Mouse (Mus musculus) CH12.LX (cell line): ENCODE measurements around the gene Rtn4rl1. TPM values are rescaled to one million over a fixed set of nuclear protein-coding genes. Genes with fewer than 3 reads are reported as not detected.

Experiments
- DNase-seq: peaks from one replicate; pipeline ENCODE4 v3.0.0-alpha.2; 2013; ENCODE audit errors: extremely low read depth
- H3K27ac ChIP-seq: 2 replicates; pipeline ENCODE4 v1.5.1; 2012; ENCODE audit warnings: low read depth, mild to moderate bottlenecking, control low read depth, moderate library complexity; ENCODE audit not compliant: insufficient read depth
- H3K27me3 ChIP-seq: replicated peaks from 2 replicates; pipeline ENCODE3; 2012; ENCODE audit warnings: inconsistent platforms
- H3K36me3 ChIP-seq, 2 experiments: replicated peaks in 1 of 2; 2 replicates each; pipeline versions ENCODE3 to v1.6.1; 2012; ENCODE audit warnings: inconsistent platforms in 1 of 2, low read length in 1 of 2, mild to moderate bottlenecking in 1 of 2, mixed read lengths in 1 of 2, moderate library complexity in 1 of 2; ENCODE audit not compliant: control insufficient read depth in 1 of 2, insufficient read depth in 1 of 2
- H3K4me1 ChIP-seq, 2 experiments: 2 replicates each; pipeline ENCODE4 v1.6.1; 2012; ENCODE audit warnings: inconsistent platforms in 1 of 2, moderate library complexity in 1 of 2; ENCODE audit not compliant: insufficient read depth in 2 of 2, control insufficient read depth in 1 of 2
- H3K4me2 ChIP-seq: 2 replicates; pipeline ENCODE4 v1.6.1; 2012; ENCODE audit warnings: low read depth, mild to moderate bottlenecking, control low read depth; ENCODE audit not compliant: poor library complexity, insufficient read depth, severe bottlenecking
- H3K4me3 ChIP-seq, 3 experiments: fragments of 150-350 bp in 1 of 3; sonication (generic) in 1 of 3; replicated peaks in 1 of 3; 2 replicates each; pipeline versions ENCODE3 to v1.5.1; 2011 to 2012; ENCODE audit warnings: low read depth in 2 of 3, low read length in 2 of 3, mild to moderate bottlenecking in 2 of 3, moderate library complexity in 2 of 3, control low read depth in 1 of 3, improper control_type of control experiment in 1 of 3, inconsistent platforms in 1 of 3, mixed read lengths in 1 of 3; ENCODE audit not compliant: poor library complexity in 1 of 3
- H3K79me2 ChIP-seq: replicated peaks from 2 replicates; pipeline ENCODE4 v1.6.1; 2012; ENCODE audit warnings: mild to moderate bottlenecking, moderate library complexity; ENCODE audit not compliant: control insufficient read depth, poor library complexity, insufficient read depth, severe bottlenecking; ENCODE audit errors: extremely low read depth
- H3K9ac ChIP-seq: 2 replicates; pipeline ENCODE4 v1.6.1; 2012; ENCODE audit warnings: low read depth, mild to moderate bottlenecking, control low read depth, moderate library complexity; ENCODE audit not compliant: insufficient read depth
- H3K9me3 ChIP-seq: replicated peaks from 2 replicates; pipeline ENCODE3; 2012; ENCODE audit warnings: low read length, inconsistent platforms, mixed read lengths
- CHD1 ChIP-seq: IDR thresholded peaks from 2 replicates; pipeline ENCODE4 v1.6.1; 2012; ENCODE audit warnings: low read depth, low read length, improper control_type of control experiment, inconsistent platforms
- E2F4 ChIP-seq: IDR thresholded peaks from 2 replicates; pipeline ENCODE4 v1.6.1; 2011; ENCODE audit warnings: low read depth, low read length, improper control_type of control experiment; ENCODE audit not compliant: insufficient replicate concordance
- ETS1 ChIP-seq: conservative IDR thresholded peaks from 2 replicates; pipeline ENCODE4 v1.6.1; 2012; ENCODE audit warnings: low read depth, mild to moderate bottlenecking, inconsistent platforms, low read length, improper control_type of control experiment, moderate library complexity
- HCFC1 ChIP-seq: IDR thresholded peaks from 2 replicates; pipeline ENCODE4 v1.6.1; 2012; ENCODE audit warnings: low read depth, mild to moderate bottlenecking, inconsistent platforms, low read length, improper control_type of control experiment
- IRF4 ChIP-seq: IDR thresholded peaks from 2 replicates; pipeline ENCODE4 v1.6.1; 2014; ENCODE audit warnings: low read depth, mild to moderate bottlenecking, inconsistent platforms, low read length, improper control_type of control experiment
- JUND ChIP-seq: conservative IDR thresholded peaks from 2 replicates; pipeline ENCODE4 v1.6.1; 2011; ENCODE audit warnings: low read depth, low read length, improper control_type of control experiment
- MAFK ChIP-seq: IDR thresholded peaks from 2 replicates; pipeline ENCODE4 v1.6.1; 2011; ENCODE audit warnings: low read length, improper control_type of control experiment; ENCODE audit not compliant: insufficient replicate concordance
- MAX ChIP-seq: IDR thresholded peaks from 2 replicates; pipeline ENCODE4 v1.6.1; 2011; ENCODE audit warnings: low read length, improper control_type of control experiment
- MEF2A ChIP-seq: IDR thresholded peaks from 2 replicates; pipeline ENCODE4 v1.6.1; 2014; ENCODE audit warnings: low read depth, mild to moderate bottlenecking, inconsistent platforms, low read length, improper control_type of control experiment, borderline replicate concordance
- MYC ChIP-seq: IDR thresholded peaks from 2 replicates; pipeline ENCODE4 v1.6.1; 2011; ENCODE audit warnings: low read depth, mild to moderate bottlenecking, improper control_type of control experiment, low read length
- NRF1 ChIP-seq: IDR thresholded peaks from 2 replicates; pipeline ENCODE4 v1.6.1; 2014; ENCODE audit warnings: low read depth, mild to moderate bottlenecking, inconsistent platforms, low read length, improper control_type of control experiment, moderate library complexity
- PAX5 ChIP-seq: IDR thresholded peaks from 2 replicates; pipeline ENCODE4 v1.6.1; 2012; ENCODE audit warnings: low read length, inconsistent platforms, mixed read lengths
- POLR2A ChIP-seq: IDR thresholded peaks from 2 replicates; pipeline ENCODE4 v1.6.1; 2011; ENCODE audit warnings: low read depth, mild to moderate bottlenecking, improper control_type of control experiment, low read length
- POLR2AphosphoS2 ChIP-seq: IDR thresholded peaks from 2 replicates; pipeline ENCODE4 v1.6.1; 2011; ENCODE audit warnings: low read depth, low read length, improper control_type of control experiment
- RAD21 ChIP-seq: IDR thresholded peaks from 2 replicates; pipeline ENCODE4 v1.6.1; 2011; ENCODE audit warnings: low read depth, mild to moderate bottlenecking, low read length, improper control_type of control experiment, moderate library complexity
- RCOR1 ChIP-seq: conservative IDR thresholded peaks from 2 replicates; pipeline ENCODE4 v1.6.1; 2012; ENCODE audit warnings: low read depth, mild to moderate bottlenecking, inconsistent platforms, low read length, improper control_type of control experiment
- SIN3A ChIP-seq: IDR thresholded peaks from 2 replicates; pipeline ENCODE4 v1.6.1; 2012; ENCODE audit warnings: low read length, improper control_type of control experiment, inconsistent platforms
- SMC3 ChIP-seq: IDR thresholded peaks from 2 replicates; pipeline ENCODE4 v1.6.1; 2011; ENCODE audit warnings: low read depth, low read length, improper control_type of control experiment
- TBP ChIP-seq: conservative IDR thresholded peaks from 2 replicates; pipeline ENCODE4 v1.6.1; 2011; ENCODE audit warnings: low read depth, low read length, improper control_type of control experiment
- ZC3H11A ChIP-seq: IDR thresholded peaks from 2 replicates; pipeline ENCODE4 v1.6.1; 2012; ENCODE audit warnings: low read depth, mild to moderate bottlenecking, inconsistent platforms, low read length, improper control_type of control experiment
- ZNF384 ChIP-seq: IDR thresholded peaks from 2 replicates; pipeline ENCODE4 v1.6.1; 2012; ENCODE audit warnings: low read depth, low read length, improper control_type of control experiment, inconsistent platforms
- dilution Hi-C: fragments of 300-500 bp; cut with MboI; formaldehyde crosslinking; loops from 2 replicates; pipeline ENCODE4 v1.14.3; 2020; ENCODE audit warnings: low sequenced_read_pairs; ENCODE audit not compliant: extremely low pct_unique_long_range_greater_than_20kb, extremely low pct_ligation_motif_present
- in situ Hi-C: fragments of 300-500 bp; cut with MboI; formaldehyde crosslinking; loops from 3 replicates; pipeline ENCODE4 v1.14.3; 2019; ENCODE audit warnings: low sequenced_read_pairs, low pct_ligation_motif_present, low pct_unique_long_range_greater_than_20kb, mixed read lengths
- polyA plus RNA-seq: library from polyadenylated mRNA; unstranded; fragments of >175 nt; gene quantifications from 2 replicates; pipeline ENCODE4 v1.2.1, GENCODE M21; 2012; ENCODE audit warnings: low read depth; ENCODE audit not compliant: insufficient read length
- total RNA-seq, 2 experiments: library from RNA; depleted of rRNA; stranded (reverse); fragments of 300-350 nt in 1 of 2; fragments of >200 nt in 1 of 2; gene quantifications; 2 replicates each; pipeline ENCODE4 v1.2.3; 2012 to 2014

Gene Rtn4rl1
- total and polyA plus RNA-seq, 3 experiments: 0.04 to 0.09 TPM; not detected in 1

DNA sequence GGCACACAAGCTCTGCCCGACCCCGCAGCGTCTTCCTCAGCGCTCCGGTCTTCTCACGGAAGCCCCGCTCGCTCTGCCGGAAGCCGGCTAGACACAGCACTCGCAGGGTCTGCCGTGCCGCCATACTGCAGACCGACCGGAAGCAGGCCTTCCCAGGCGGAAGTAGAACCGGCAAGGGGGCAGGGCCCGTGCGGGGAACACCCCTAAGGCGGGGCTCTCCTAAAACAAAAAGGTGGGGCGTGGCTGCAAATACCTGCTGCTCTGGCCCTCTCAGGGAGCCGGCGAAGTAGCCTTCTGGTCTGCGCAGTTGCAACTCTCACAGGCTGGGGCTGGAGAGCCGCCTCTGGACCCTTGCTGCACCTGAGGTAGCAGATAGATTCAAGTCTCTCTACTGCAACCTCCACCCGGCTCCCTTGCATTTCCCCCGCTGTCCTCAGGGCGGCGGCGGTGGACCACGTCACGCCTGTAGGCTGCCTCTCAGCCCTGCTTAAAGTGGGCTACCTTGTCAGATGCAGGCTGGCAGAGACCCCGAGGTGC is 14.8 kb upstream of the Rtn4rl1 start, which contains the start of gene Ovca2 (continued):
- no peak for TF ChIP-seq RCOR1
- TF ChIP-seq MEF2A: no peak
- peak; percentile 87 for TF ChIP-seq RAD21
- TF ChIP-seq ETS1: no peak; the same call in 1 of the 2 replicates
- TF ChIP-seq ZNF384: no peak
- no peak for TF ChIP-seq MAFK
- TF ChIP-seq POLR2AphosphoS2: peak; percentile 95
- TF ChIP-seq JUND: no peak
- peak; percentile 57; the same call in 1 of the 2 replicates for TF ChIP-seq MAX
- TF ChIP-seq SIN3A: 0 out of 2 replicates have a peak, but pooled peaks have one; percentile 45
- peak; percentile 44 for TF ChIP-seq NRF1
- peak; percentile 79 for TF ChIP-seq SMC3
- TF ChIP-seq POLR2A: peak; percentile 96
- TF ChIP-seq TBP: peak; percentile 80
- no peak for TF ChIP-seq PAX5
- no peak for TF ChIP-seq IRF4

DNA sequence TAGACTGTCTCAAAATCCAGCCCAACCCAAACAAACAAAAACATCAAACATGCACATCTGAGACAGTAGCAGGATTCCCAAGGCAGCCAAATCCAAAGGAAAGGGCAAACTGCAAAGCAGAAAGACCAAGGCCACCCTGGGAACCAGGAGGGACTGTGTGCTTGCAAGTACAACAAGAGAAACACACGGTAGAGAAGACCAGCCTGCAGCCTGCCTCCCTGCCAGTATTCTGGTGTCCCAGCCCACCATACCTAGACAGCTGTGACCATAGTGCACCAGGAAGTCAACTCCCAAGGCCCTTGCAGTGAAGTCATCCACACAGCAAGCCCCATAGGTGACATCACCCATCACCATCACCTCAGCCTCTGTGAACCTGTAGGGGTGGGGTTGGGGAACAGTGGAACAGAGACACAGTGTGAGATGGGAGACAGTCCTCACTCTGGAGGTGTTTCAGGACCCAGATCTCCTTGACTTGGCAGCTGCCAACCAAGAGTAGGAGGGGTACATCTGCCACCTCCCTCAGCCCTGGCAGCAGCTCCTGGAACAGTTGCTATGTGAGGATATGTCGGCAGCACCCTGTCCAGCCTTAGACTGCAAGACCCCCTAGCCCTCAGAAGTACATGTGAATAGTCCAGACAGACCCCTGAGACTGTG is 9.5 kb upstream of the Rtn4rl1 start:
- H3K79me2 ChIP-seq: peaks cover 10% of the 10 kb centered on the region; the same call in 1 of the 2 replicates
- H3K4me3 ChIP-seq: no peak overlapping the region
- H3K9me3 ChIP-seq: no peaks in the 10 kb centered on the region
- DNase-seq: no peak
- in situ Hi-C loops (no loop called here), dilution Hi-C loops (no loop called here)
- no peaks in the 10 kb centered on the region for H3K27me3 ChIP-seq
- H3K4me1 ChIP-seq: peaks cover 9 to 40% of the 10 kb centered on the region in 2 experiments
- H3K27ac ChIP-seq: no peak overlapping the region
- TF ChIP-seq RAD21 (no peak), ZC3H11A (no peak), E2F4 (no peak), HCFC1 (no peak), MYC (no peak), CHD1 (no peak), JUND (no peak), TBP (no peak)
- TF ChIP-seq, all 38 proteins: peak for 0
- H3K36me3 ChIP-seq: peaks cover 56 to 80% of the 10 kb centered on the region in 2 experiments
- no peak overlapping the region for H3K9ac ChIP-seq
- no peak overlapping the region for H3K4me2 ChIP-seq
